Mouse (Mus musculus) ES-E14 (cell line): Measurements from ENCODE around the gene Gm266. TPM values are rescaled to one million over a fixed set of nuclear protein-coding genes. Genes with fewer than 3 reads are reported as not detected.

Experiments
- DNase-seq: peaks from one replicate; pipeline ENCODE4 v3.0.0-alpha.2; 2013; ENCODE audit warnings: low read depth, low spot score
- H3K27ac ChIP-seq: 2 replicates; pipeline ENCODE4 v1.5.1; 2012; ENCODE audit warnings: low read depth, mild to moderate bottlenecking, low read length, moderate library complexity, mixed read lengths; ENCODE audit not compliant: poor library complexity, insufficient read depth, severe bottlenecking
- H3K36me3 ChIP-seq: 2 replicates; pipeline ENCODE4 v1.6.1; 2012; ENCODE audit warnings: mild to moderate bottlenecking, low read length, moderate library complexity, mixed read lengths; ENCODE audit not compliant: control insufficient read depth, poor library complexity, insufficient read depth, severe bottlenecking
- H3K4me1 ChIP-seq, 2 experiments: fragments of 150-350 bp in 1 of 2; sonication (generic) in 1 of 2; 2 replicates each; pipeline ENCODE4 v1.6.1; 2012; ENCODE audit warnings: low read length in 2 of 2, mild to moderate bottlenecking in 1 of 2, mixed read lengths in 1 of 2; ENCODE audit not compliant: control insufficient read depth in 2 of 2, insufficient read depth in 2 of 2, poor library complexity in 1 of 2
- H3K4me3 ChIP-seq, 2 experiments: fragments of 150-350 bp in 1 of 2; sonication (generic) in 1 of 2; 2 replicates each; pipeline ENCODE4 v1.5.1; 2012; ENCODE audit warnings: low read length in 2 of 2, low read depth in 1 of 2, mild to moderate bottlenecking in 1 of 2, mixed read lengths in 1 of 2; ENCODE audit not compliant: insufficient read depth in 1 of 2, poor library complexity in 1 of 2, severe bottlenecking in 1 of 2
- H3K9ac ChIP-seq: 2 replicates; pipeline ENCODE4 v1.6.1; 2012; ENCODE audit warnings: low read depth, mild to moderate bottlenecking, low read length, mixed read lengths; ENCODE audit not compliant: poor library complexity, insufficient read depth, severe bottlenecking
- H3K9me3 ChIP-seq: fragments of 150-350 bp; sonication (generic); 2 replicates; pipeline ENCODE4 v1.6.1; 2012; ENCODE audit warnings: low read depth, mild to moderate bottlenecking, low read length; ENCODE audit not compliant: control insufficient read depth, insufficient read depth
- CHD2 ChIP-seq: IDR thresholded peaks from 2 replicates; pipeline ENCODE4 v1.6.1; 2014; ENCODE audit warnings: mild to moderate bottlenecking, low read depth, low read length, inconsistent platforms
- HCFC1 ChIP-seq: IDR thresholded peaks from 2 replicates; pipeline ENCODE4 v1.6.1; 2012; ENCODE audit warnings: low read length, inconsistent platforms, borderline replicate concordance; ENCODE audit not compliant: insufficient read depth
- MAFK ChIP-seq: IDR thresholded peaks from 2 replicates; pipeline ENCODE4 v1.6.1; 2014; ENCODE audit warnings: mild to moderate bottlenecking, low read depth, low read length, inconsistent platforms; ENCODE audit not compliant: insufficient read depth
- ZC3H11A ChIP-seq: IDR thresholded peaks from 2 replicates; pipeline ENCODE4 v1.6.1; 2012; ENCODE audit warnings: low read depth, mild to moderate bottlenecking, inconsistent platforms, low read length, borderline replicate concordance
- ZNF384 ChIP-seq: IDR thresholded peaks from 2 replicates; pipeline ENCODE4 v1.6.1; 2012; ENCODE audit warnings: low read depth, low read length, inconsistent platforms
- in situ Hi-C, 2 experiments: fragments of 600-800 bp; cut with MboI; formaldehyde crosslinking; loops; one replicate each; pipeline ENCODE4 v1.15.1; 2025; ENCODE audit warnings: low sequenced_read_pairs in 2 of 2, inconsistent platforms in 1 of 2; ENCODE audit not compliant: unreplicated experiment in 2 of 2
- total RNA-seq: library from RNA; depleted of rRNA; stranded (reverse); fragments of 300-350 nt; gene quantifications from 2 replicates; pipeline ENCODE4 v1.2.3, GENCODE M21; 2012

Gm266 gene
- total RNA-seq, 1 experiment = 0.62 TPM

DNA sequence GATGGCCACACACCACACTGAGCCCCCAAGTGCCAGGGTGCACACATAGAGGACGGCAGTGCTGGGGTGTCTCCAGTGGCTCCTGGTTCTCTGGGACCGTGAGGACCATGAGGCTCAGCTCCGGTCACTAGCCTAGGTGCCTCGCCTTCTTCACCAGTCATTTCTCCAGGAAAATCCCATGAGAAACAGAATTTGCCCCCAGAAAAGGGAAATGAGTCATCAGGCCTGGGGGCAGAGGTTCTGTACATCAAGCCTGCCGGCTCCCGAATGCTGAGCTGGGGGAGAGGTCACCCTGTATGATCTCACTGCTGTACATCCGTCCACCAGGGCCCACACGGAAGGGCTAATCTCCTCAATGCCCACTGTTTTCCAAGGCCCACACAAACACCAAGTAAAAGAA is 29.8 kb downstream of the Gm266 start:
- Histone ChIP-seq H3K4me3 (no peak overlapping the region), H3K27ac (no peak overlapping the region), H3K36me3 (no peaks in the 10 kb centered on the region; the same call in 1 of the 2 replicates), H3K9ac (no peak overlapping the region), H3K4me1 (peaks cover 0 to 2% of the 10 kb centered on the region in 2 experiments; a peak in 1 of 4 replicates), H3K9me3 (no peaks in the 10 kb centered on the region)
- DNase-seq = no peak
- in situ Hi-C loops = no loop called here
- no peak for TF ChIP-seq ZNF384
- TF ChIP-seq MAFK = no peak
- TF ChIP-seq CHD2 = no peak
- no peak for TF ChIP-seq ZC3H11A
- TF ChIP-seq HCFC1 = no peak

DNA sequence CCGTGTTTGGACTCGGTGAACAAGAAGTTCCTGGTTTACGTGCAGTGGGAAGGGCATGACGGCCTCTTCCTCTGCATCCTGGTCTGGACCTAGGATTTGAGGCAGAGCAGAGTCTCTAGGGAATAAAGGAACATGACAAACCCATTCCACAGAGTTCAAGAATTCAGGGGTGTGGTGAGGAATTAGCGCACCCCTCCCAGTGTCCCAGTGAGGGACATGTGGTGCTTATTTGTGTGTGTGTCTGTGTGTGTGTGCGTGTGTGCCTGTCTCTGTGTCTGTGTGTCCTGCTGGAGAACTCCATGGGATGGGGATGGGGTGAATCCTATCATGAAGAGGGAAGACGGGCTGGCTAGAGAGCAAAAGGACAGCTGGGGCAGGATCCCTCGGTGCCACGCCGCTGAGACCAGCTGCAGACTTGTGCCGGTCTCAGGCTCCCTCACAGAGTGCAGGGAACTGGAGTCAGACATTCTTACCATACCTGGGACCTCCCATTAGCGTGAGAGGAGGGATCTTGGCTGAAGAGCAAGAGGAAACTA is 30.2 kb downstream of the Gm266 start:
- in situ Hi-C loops = no loop called here
- DNase-seq = no peak
- no peaks in the 10 kb centered on the region; the same call in 1 of the 2 replicates for H3K36me3 ChIP-seq
- H3K9ac ChIP-seq = no peak overlapping the region
- peaks cover 0 to 4% of the 10 kb centered on the region in 2 experiments; a peak in 1 of 4 replicates for H3K4me1 ChIP-seq
- no peak overlapping the region for H3K4me3 ChIP-seq
- no peak overlapping the region for H3K27ac ChIP-seq
- no peak for TF ChIP-seq ZC3H11A
- no peak for TF ChIP-seq ZNF384
- no peak for TF ChIP-seq MAFK
- no peak for TF ChIP-seq HCFC1
- TF ChIP-seq CHD2 = no peak
- no peaks in the 10 kb centered on the region for H3K9me3 ChIP-seq

DNA sequence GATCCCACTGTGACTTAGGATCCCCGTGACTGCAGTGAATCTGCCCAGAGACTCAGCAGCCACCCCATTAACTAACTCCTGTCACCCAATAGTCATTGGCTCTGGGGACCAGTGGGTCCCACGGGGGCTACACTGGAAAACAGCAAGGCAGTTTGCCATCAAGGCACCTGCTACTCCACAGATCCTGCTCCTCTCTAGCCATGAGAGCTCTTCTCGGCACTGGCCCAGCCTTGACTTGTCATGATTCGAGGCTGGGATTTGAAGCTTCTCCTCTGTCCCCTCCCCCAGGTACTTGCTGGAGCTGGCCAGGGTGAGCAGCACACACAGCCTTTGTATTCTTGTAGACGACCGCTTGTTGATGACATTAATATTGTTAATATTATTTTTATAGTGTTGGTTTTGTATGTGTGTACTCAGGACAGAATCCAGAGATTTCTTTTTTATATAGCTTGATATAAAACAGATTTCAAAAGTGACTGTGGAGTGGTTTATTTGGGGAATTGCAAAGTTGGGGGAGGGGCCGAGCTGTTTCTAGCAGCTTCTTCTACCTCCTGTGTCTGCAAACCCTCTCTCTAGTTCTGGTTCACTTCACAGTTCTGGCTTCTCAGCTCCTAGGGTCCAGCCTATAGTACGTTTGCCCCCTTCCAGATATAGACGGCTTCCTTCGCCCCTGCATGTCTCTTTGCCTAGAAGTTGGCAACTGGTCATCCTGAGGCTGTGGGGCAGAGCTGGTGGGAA is 30.9 kb downstream of the Gm266 start:
- no peak for DNase-seq
- in situ Hi-C loops = no loop called here
- Histone ChIP-seq H3K9me3 (no peaks in the 10 kb centered on the region), H3K4me3 (no peak overlapping the region), H3K27ac (no peak overlapping the region), H3K9ac (no peak overlapping the region), H3K4me1 (peaks cover 0 to 7% of the 10 kb centered on the region in 2 experiments; a peak in 1 of 4 replicates), H3K36me3 (no peaks in the 10 kb centered on the region; the same call in 1 of the 2 replicates)
- TF ChIP-seq ZNF384 (no peak), ZC3H11A (no peak), CHD2 (no peak)

DNA sequence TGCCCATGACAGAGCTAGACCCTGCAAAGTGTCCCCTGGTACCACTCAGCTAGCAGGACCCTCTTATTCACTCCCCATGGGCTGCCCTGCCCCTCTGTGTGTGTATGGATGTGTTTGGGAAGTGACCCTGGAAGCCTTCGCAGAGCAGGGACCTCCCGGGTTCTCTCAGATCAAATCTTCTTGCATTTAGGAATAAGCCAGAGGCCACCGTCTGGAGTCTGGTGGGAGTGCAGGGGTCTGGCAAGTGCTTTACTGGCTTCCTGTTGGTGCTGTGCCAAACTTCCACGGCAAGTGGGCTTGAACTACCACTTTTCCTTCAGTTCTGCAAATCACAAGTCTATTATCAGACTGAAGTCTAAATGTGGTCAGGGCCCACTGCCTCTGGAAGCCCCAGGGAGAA is 31.6 kb downstream of the Gm266 start:
- in situ Hi-C loops = no loop called here
- Histone ChIP-seq H3K9ac (no peak overlapping the region), H3K9me3 (no peaks in the 10 kb centered on the region), H3K27ac (no peak overlapping the region), H3K4me1 (peaks cover 0 to 7% of the 10 kb centered on the region in 2 experiments; a peak in 1 of 4 replicates), H3K36me3 (no peaks in the 10 kb centered on the region; the same call in 1 of the 2 replicates), H3K4me3 (no peak overlapping the region)
- no peak for DNase-seq
- TF ChIP-seq HCFC1 = no peak
- no peak for TF ChIP-seq ZNF384
- TF ChIP-seq ZC3H11A = no peak
- TF ChIP-seq CHD2 = no peak
- no peak for TF ChIP-seq MAFK
